Mouse (Mus musculus) midbrain, embryonic 16.5 days (tissue): ENCODE measurements around the gene Eef2k. TPM values are rescaled to one million over a fixed set of nuclear protein-coding genes. Genes with fewer than 3 reads are reported as not detected.
A peak's percentile ranks its signal among the peaks of the same experiment; 100 is the strongest.

Experiments
- ATAC-seq: fragments of 200-750 bp; cut with Nextera tagmentation; 2 replicates; pipeline ENCODE4 v1.8.0; 2017; ENCODE audit warnings: moderate TSS enrichment
- H3K27ac ChIP-seq: fragments of 300-500 bp; sonication (generic); 2 replicates; pipeline ENCODE4 v1.5.1; 2014; ENCODE audit warnings: mild to moderate bottlenecking, low read length, mixed read lengths
- H3K27me3 ChIP-seq: fragments of 300-500 bp; sonication (generic); 2 replicates; pipeline ENCODE4 v1.6.1; 2014; ENCODE audit warnings: low read depth, low read length, mixed read lengths; ENCODE audit not compliant: control insufficient read depth, insufficient read depth
- H3K36me3 ChIP-seq: fragments of 300-500 bp; sonication (generic); 2 replicates; pipeline ENCODE4 v1.6.1; 2014; ENCODE audit warnings: mild to moderate bottlenecking, low read length, moderate library complexity, mixed read lengths; ENCODE audit not compliant: control insufficient read depth, insufficient read depth
- H3K4me1 ChIP-seq: fragments of 300-500 bp; sonication (generic); 2 replicates; pipeline ENCODE4 v1.6.1; 2014; ENCODE audit warnings: mild to moderate bottlenecking, low read length, mixed read lengths; ENCODE audit not compliant: control insufficient read depth, insufficient read depth
- H3K4me2 ChIP-seq: fragments of 300-500 bp; sonication (generic); 2 replicates; pipeline ENCODE4 v1.6.1; 2014; ENCODE audit warnings: mild to moderate bottlenecking, low read length, mixed read lengths
- H3K4me3 ChIP-seq: fragments of 300-500 bp; sonication (generic); 2 replicates; pipeline ENCODE4 v1.5.1; 2014; ENCODE audit warnings: low read depth, mild to moderate bottlenecking, low read length, moderate library complexity, mixed read lengths
- H3K9ac ChIP-seq: fragments of 300-500 bp; sonication (generic); 2 replicates; pipeline ENCODE4 v1.6.1; 2014; ENCODE audit warnings: low read depth, low read length, mixed read lengths
- H3K9me3 ChIP-seq: fragments of 300-500 bp; sonication (generic); replicated peaks from 2 replicates; pipeline ENCODE4 v1.6.1; 2014; ENCODE audit warnings: mild to moderate bottlenecking, low read length, mixed read lengths; ENCODE audit not compliant: control insufficient read depth, poor library complexity, severe bottlenecking
- WGBS: fragments of 180-500 bp; shearing (Covaris S2); extraction: QIAGEN DNeasy Blood & Tissue Kit; methylation state at CpG from one replicate; pipeline ENCODE4 v1.1.7; 2014; 5-methylcytosine and 5-hydroxymethylcytosine counted together
- polyA plus RNA-seq: library from polyadenylated mRNA; unstranded; fragments of >200 nt; fragmentation: Nextera tagmentation; extraction: Ambion mirVana; gene quantifications from 2 replicates; pipeline ENCODE4 v1.2.1, GENCODE M21; 2015

Gene Eef2k
- polyA plus RNA-seq, 1 experiment from 2014 or later: 35.4 TPM

DNA sequence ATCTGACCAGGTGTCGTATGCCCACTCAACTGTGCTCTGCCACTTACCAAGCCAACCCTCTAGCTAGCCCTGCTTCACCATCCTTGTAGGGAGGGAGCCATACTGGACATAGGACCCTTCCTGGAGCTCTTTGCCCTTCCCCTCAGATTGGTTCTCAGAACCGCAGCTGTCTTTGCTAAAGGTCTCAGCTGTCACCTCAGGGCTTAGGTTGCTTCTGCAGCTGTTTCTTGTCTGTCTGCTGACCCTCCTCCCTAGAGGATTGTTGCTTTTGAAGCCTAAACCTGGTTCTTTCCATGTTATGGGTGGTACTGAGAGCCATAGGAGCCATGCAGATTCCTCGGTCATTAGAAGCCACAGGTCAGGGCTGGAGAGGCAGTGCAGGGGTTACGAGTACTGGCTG lies 40.0 kb downstream of the Eef2k start:
- Histone ChIP-seq H3K4me1 (no peaks in the 10 kb centered on the region), H3K27me3 (no peaks in the 10 kb centered on the region), H3K9ac (no peak overlapping the region), H3K27ac (no peak overlapping the region), H3K4me2 (no peak overlapping the region), H3K4me3 (no peak overlapping the region), H3K9me3 (no peaks in the 10 kb centered on the region), H3K36me3 (peaks cover 31% of the 10 kb centered on the region)
- WGBS: 80% methylated on average over 4 of the region's 4 CpGs
- ATAC-seq: no peak

DNA sequence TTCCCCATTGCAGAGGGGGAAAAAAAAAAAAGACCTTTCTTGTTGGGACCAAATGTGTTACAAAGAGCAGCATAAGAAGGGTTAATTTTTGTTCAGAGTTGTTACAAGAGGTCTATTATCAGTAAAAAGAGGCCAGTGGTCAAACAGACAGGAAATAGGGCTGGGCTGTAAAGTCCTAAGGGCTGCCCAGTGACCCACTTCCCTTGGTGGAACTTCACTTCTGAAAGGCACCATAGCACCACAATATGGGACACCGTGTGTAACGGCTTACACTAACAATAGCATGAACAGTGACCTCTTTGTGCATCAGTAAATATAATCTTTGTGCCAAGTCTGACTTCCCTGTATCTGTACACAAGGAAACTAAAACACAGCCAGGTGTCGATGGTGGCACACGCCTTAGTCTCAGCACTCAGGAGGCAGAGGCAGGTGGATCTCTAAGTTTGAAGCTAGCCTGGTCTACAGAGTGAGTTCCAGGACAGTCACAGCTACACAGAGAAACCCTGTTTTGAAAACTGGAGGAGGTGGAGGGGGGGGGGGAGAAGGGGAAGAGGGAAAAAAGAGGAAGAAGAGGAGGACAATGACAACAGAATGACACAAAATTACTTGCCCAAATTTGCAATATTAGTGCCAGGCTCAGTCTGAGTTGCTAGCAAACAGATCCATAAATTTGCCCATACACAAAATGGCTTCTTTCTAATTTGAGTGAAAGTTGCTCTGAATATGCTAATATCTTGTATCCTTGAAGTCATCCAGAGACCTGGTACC lies 41.1 kb downstream of the Eef2k start:
- H3K27ac ChIP-seq: no peak overlapping the region
- ATAC-seq: no peak

DNA sequence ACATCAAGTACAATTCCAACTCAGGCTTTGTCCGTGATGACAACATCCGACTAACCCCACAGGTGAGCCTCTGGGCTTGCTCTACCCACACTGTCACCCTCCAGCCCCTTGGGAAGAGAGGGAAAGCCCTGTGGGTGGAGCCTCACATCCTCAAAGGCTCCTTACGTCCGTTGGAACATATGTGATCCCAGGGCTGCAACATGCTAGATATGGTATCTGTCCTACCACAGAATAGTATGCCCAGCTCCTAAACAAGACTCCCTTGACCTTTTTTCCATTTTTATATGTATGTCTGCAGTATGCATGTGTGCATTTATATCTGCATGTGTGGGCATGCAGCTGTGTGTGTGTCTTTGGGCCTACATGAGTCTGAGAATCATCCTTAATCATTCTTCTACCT lies 42.1 kb downstream of the Eef2k start:
- no peak overlapping the region for H3K9ac ChIP-seq
- WGBS: 96% methylated on average over 4 of the region's 4 CpGs
- H3K27me3 ChIP-seq: no peaks in the 10 kb centered on the region
- no peaks in the 10 kb centered on the region for H3K9me3 ChIP-seq
- H3K36me3 ChIP-seq: peaks cover 33% of the 10 kb centered on the region
- ATAC-seq: no peak
- H3K4me3 ChIP-seq: no peak overlapping the region
- H3K27ac ChIP-seq: no peak overlapping the region
- no peaks in the 10 kb centered on the region for H3K4me1 ChIP-seq
- no peak overlapping the region for H3K4me2 ChIP-seq

More for the DNA sequence above, 41.1 kb downstream of the Eef2k start:
- Histone ChIP-seq H3K27me3 (no peaks in the 10 kb centered on the region), H3K4me3 (no peak overlapping the region), H3K9ac (no peak overlapping the region), H3K4me1 (no peaks in the 10 kb centered on the region), H3K9me3 (no peaks in the 10 kb centered on the region), H3K36me3 (peaks cover 31% of the 10 kb centered on the region), H3K4me2 (no peak overlapping the region)
- 92% methylated on average over 4 of the region's 4 CpGs for WGBS

DNA sequence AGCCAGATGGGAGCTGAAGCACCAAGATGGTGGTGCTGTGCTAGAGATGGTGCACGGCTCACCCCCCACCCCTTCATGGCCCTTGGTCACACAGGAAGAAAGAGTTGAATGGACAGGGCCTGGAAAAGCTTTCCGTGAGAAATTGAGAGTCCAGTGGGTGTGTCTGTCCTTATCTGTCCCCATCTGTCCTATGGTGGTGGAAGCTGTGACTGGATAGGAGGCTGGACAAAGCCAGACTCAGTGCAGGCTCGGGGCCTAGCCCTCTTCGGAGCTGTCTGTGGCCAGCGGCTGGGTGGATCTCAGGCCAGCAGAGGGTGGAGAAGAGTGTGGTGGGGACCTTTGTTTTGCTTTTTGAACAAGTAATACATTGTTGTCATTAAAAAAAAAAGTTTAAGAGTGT lies 50.5 kb downstream of the Eef2k start:
- Histone ChIP-seq H3K4me3 (no peak overlapping the region), H3K4me1 (no peaks in the 10 kb centered on the region), H3K27me3 (no peaks in the 10 kb centered on the region), H3K36me3 (peaks cover 20% of the 10 kb centered on the region), H3K9ac (no peak overlapping the region), H3K9me3 (no peaks in the 10 kb centered on the region), H3K27ac (no peak overlapping the region), H3K4me2 (no peak overlapping the region)
- WGBS: 90% methylated on average over 5 of the region's 5 CpGs
- ATAC-seq: no peak

DNA sequence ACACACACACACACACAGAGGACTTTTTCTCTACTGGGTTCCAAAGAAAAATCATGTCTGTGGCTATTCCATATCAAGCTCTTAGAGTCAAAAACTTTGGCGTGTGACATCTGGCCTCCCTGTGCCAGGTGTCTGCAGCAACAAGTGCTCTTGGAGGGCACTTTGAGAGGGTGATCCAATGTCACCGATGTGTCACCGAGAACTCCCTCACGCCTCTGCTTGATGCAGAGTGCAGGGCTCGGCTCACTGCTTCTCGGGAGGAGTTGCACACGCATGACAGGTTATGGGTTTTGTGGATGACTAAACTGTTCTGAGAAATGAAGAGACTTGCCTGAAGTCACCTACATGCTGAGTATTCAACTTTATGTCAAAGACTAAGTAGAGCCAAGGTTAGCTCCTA lies 54.4 kb downstream of the Eef2k start:
- WGBS: 97% methylated on average over 7 of the region's 7 CpGs
- Histone ChIP-seq H3K9me3 (no peaks in the 10 kb centered on the region), H3K4me2 (no peak overlapping the region), H3K4me3 (no peak overlapping the region), H3K27me3 (no peaks in the 10 kb centered on the region), H3K9ac (no peak overlapping the region), H3K4me1 (no peaks in the 10 kb centered on the region), H3K27ac (no peak overlapping the region), H3K36me3 (peaks cover 28% of the 10 kb centered on the region)
- no peak for ATAC-seq

DNA sequence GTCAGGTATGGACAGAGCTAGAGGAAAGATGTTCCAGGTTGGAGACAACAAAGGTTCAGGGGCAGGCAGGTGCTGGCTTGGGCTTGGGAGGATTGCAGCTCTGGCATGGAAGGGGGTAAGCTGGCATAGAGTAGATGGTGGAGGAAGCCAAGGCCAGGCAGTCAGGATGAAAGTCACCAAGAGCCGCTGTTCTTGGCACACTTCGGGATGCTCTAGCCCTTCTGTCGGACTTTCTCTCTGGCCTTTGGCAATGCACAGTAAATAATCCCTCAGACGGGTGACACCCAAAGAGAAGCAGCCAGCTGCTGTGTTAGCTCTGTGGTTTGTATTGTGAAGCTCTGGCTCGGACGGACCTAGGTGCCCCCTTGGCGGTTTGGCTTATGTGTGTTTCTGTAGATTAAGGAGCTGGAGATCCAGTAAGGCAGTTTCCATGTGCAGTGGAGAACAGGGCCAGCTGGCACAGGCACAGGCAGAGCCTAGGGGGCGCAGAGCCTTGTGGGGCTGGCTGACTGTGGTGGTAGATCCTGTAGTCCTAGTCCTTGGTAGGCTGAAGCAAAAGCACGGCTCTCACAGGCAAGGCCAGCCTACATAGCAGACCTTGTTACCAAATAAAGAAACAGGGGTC lies 55.2 kb downstream of the Eef2k start:
- H3K27me3 ChIP-seq: no peaks in the 10 kb centered on the region
- H3K4me1 ChIP-seq: no peaks in the 10 kb centered on the region; the same call in 1 of the 2 replicates
- 86% methylated on average over 9 of the region's 9 CpGs for WGBS
- H3K9me3 ChIP-seq: no peaks in the 10 kb centered on the region
- H3K36me3 ChIP-seq: peaks cover 28% of the 10 kb centered on the region
- H3K4me3 ChIP-seq: no peak overlapping the region
- H3K9ac ChIP-seq: no peak overlapping the region
- no peak overlapping the region for H3K27ac ChIP-seq
- H3K4me2 ChIP-seq: no peak overlapping the region
- ATAC-seq: no peak

DNA sequence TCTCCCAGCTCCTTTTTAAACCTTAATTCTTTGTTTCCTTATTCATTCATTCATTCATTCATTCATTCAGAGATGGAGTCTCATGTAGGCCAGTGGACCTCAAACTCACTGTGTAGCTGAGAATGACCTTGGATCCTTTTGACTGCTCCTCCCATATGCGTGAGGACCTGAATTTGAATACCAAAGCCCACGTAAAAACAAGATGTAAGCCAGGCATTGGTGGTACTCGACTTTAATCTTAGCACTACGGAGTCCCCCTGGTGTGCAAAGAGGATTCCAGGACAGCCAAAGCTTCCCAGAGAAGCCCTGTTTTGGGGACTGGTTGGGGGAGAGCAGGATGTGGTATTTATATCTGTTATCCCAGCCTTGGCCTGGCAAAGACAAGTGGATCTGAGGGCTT lies 57.6 kb downstream of the Eef2k start:
- Histone ChIP-seq H3K27me3 (no peaks in the 10 kb centered on the region), H3K9ac (no peak overlapping the region), H3K4me2 (no peak overlapping the region), H3K36me3 (peaks cover 26% of the 10 kb centered on the region), H3K9me3 (no peaks in the 10 kb centered on the region), H3K4me1 (no peaks in the 10 kb centered on the region; the same call in 1 of the 2 replicates), H3K4me3 (no peak overlapping the region), H3K27ac (no peak overlapping the region)
- WGBS: 60% methylated on average over 4 of the region's 4 CpGs
- no peak for ATAC-seq

DNA sequence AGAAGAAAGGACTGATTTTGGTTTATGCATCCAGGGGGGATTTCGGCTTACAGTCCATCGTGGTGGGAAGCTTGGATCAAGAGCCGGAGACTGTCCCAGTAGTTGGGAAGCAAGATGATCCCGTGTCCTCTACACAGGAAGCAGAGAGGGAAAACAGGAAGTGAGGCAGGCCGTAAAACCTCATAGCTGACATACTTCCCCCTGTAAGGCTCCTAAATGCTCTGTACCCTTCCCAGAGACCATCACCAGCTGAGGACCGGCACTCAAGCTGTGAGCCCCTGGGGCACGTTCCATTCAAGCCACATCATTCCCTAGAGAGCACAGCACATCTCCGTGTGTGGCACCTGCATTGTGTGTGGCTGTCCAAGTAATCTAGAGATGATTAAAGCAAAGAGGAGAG lies 59.1 kb downstream of the Eef2k start:
- Histone ChIP-seq H3K9me3 (no peaks in the 10 kb centered on the region), H3K9ac (0 out of 2 replicates have a peak overlapping the region, but pooled peaks have one; percentile 3), H3K36me3 (peaks cover 21% of the 10 kb centered on the region; the same call in 1 of the 2 replicates), H3K27ac (no peak overlapping the region), H3K4me3 (no peak overlapping the region), H3K4me1 (no peaks in the 10 kb centered on the region; the same call in 1 of the 2 replicates), H3K4me2 (no peak overlapping the region), H3K27me3 (no peaks in the 10 kb centered on the region)
- 48% methylated on average over 8 of the region's 8 CpGs for WGBS
- ATAC-seq: no peak

DNA sequence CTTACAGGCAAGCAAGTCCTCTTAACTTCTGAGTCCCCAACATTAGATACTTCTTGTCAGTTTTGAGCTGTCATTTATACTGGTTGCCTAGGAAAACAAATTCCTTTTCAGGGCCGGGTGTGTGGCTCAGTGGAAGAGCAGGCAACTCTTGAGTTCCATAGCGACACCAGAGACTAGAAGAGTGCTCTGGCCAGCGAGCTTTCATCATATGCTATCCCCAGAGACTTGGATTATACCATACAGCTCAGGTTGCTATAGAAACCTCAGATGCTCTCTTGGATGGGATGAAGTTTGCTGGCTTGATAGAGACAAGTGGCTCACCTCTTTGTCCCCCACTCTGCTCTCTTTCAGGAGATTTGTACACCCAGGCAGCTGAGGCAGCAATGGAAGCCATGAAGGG lies 60.3 kb downstream of the Eef2k start:
- WGBS: 16% methylated on average over 3 of the region's 3 CpGs
- Histone ChIP-seq H3K9ac (no peak overlapping the region), H3K27ac (no peak overlapping the region), H3K36me3 (peaks cover 18% of the 10 kb centered on the region; the same call in 1 of the 2 replicates), H3K4me2 (no peak overlapping the region), H3K4me3 (no peak overlapping the region), H3K4me1 (no peaks in the 10 kb centered on the region; the same call in 1 of the 2 replicates), H3K27me3 (no peaks in the 10 kb centered on the region), H3K9me3 (no peaks in the 10 kb centered on the region)
- ATAC-seq: 0 out of 2 replicates have a peak, but pooled peaks have one; percentile 21
